Mouse (Mus musculus) embryonic facial prominence, embryonic 13.5 days (tissue): ENCODE data around the gene Ovol3. TPM values are rescaled to one million over a fixed set of nuclear protein-coding genes. Genes with fewer than 3 reads are reported as not detected.
"Not testable (repeated sequence)": the region's sequence is repeated elsewhere in the genome, so short reads cannot be mapped to it uniquely, and the experiment has no call there.

Source experiments
- ATAC-seq: fragments of 200-750 bp; cut with Nextera tagmentation; 2 replicates; pipeline ENCODE4 v1.8.0; 2017; ENCODE audit warnings: low read depth; ENCODE audit not compliant: insufficient number of reproducible peaks, insufficient read depth, low FRiP score, low TSS enrichment
- H3K27ac ChIP-seq: fragments of 300-500 bp; sonication (generic); 2 replicates; pipeline ENCODE4 v1.5.1; 2015; ENCODE audit warnings: moderate library complexity, mild to moderate bottlenecking, inconsistent platforms
- H3K27me3 ChIP-seq: fragments of 300-500 bp; sonication (generic); 2 replicates; pipeline ENCODE4 v1.6.1; 2015; ENCODE audit warnings: mild to moderate bottlenecking, inconsistent platforms
- H3K36me3 ChIP-seq: fragments of 300-500 bp; sonication (generic); 2 replicates; pipeline ENCODE4 v1.6.1; 2015; ENCODE audit warnings: mild to moderate bottlenecking, inconsistent platforms
- H3K4me1 ChIP-seq: fragments of 300-500 bp; sonication (generic); 2 replicates; pipeline ENCODE4 v1.6.1; 2015; ENCODE audit warnings: inconsistent platforms
- H3K4me2 ChIP-seq: fragments of 300-500 bp; sonication (generic); 2 replicates; pipeline ENCODE4 v1.6.1; 2015; ENCODE audit warnings: moderate library complexity, mild to moderate bottlenecking, inconsistent platforms
- H3K4me3 ChIP-seq: fragments of 300-500 bp; sonication (generic); 2 replicates; pipeline ENCODE4 v1.5.1; 2015; ENCODE audit warnings: mild to moderate bottlenecking, inconsistent platforms
- H3K9ac ChIP-seq: fragments of 300-500 bp; sonication (generic); 2 replicates; pipeline ENCODE4 v1.6.1; 2015; ENCODE audit warnings: mild to moderate bottlenecking, inconsistent platforms
- H3K9me3 ChIP-seq: fragments of 300-500 bp; sonication (generic); 2 replicates; pipeline ENCODE4 v1.6.1; 2016; ENCODE audit warnings: inconsistent platforms
- WGBS: fragments of 180-500 bp; shearing (Covaris S2); methylation state at CpG from one replicate; pipeline ENCODE4 v1.1.7; 2015; ENCODE audit warnings: mixed read lengths; 5-methylcytosine and 5-hydroxymethylcytosine counted together
- polyA plus RNA-seq: library from polyadenylated mRNA; unstranded; fragments of >200 nt; fragmentation: Nextera tagmentation; extraction: Ambion mirVana; gene quantifications from 2 replicates; pipeline ENCODE4 v1.2.1, GENCODE M21; 2015

The Ovol3 gene
- polyA plus RNA-seq, 1 experiment from 2014 or later, result 0.30 TPM

GRCm38 (mm10) chr7:30200661-30201060 lies 34.9 kb downstream of the Ovol3 start:
- H3K4me3 ChIP-seq, ATAC-seq, H3K27me3 ChIP-seq, H3K9ac ChIP-seq, H3K4me1 ChIP-seq, H3K36me3 ChIP-seq, H3K27ac ChIP-seq, H3K9me3 ChIP-seq, H3K4me2 ChIP-seq: not testable (repeated sequence)
- WGBS, result 86% methylated on average over 5 of the region's 5 CpGs

- H3K4me1 ChIP-seq, result peaks cover 7% of the 10 kb centered on the region; the same call in 1 of the 2 replicates
- WGBS, result 68% methylated on average over 5 of the region's 5 CpGs
- H3K27ac ChIP-seq, result no peak overlapping the region
- H3K36me3 ChIP-seq, result no peaks in the 10 kb centered on the region
- ATAC-seq, result no peak
- H3K4me3 ChIP-seq, result no peak overlapping the region
- H3K4me2 ChIP-seq, result no peak overlapping the region
- no peaks in the 10 kb centered on the region for H3K9me3 ChIP-seq
- H3K27me3 ChIP-seq, result no peaks in the 10 kb centered on the region
- H3K9ac ChIP-seq, result no peak overlapping the region
Measured at GRCm38 (mm10) chr7:30200200-30200599, 35.3 kb downstream of the Ovol3 start.

GRCm38 (mm10) chr7:30199498-30200139 lies 35.9 kb downstream of the Ovol3 start:
- Histone ChIP-seq H3K4me3 (no peak overlapping the region), H3K27ac (no peak overlapping the region), H3K4me2 (no peak overlapping the region), H3K9me3 (no peaks in the 10 kb centered on the region), H3K27me3 (no peaks in the 10 kb centered on the region), H3K9ac (no peak overlapping the region), H3K4me1 (peaks cover 9% of the 10 kb centered on the region; the same call in 1 of the 2 replicates), H3K36me3 (no peaks in the 10 kb centered on the region)
- WGBS, result 72% methylated on average over 18 of the region's 18 CpGs
- ATAC-seq, result no peak

GRCm38 (mm10) chr7:30198481-30198971 lies 37.0 kb downstream of the Ovol3 start, which contains the start of gene Capns1:
Gene Capns1, minus strand, starts transcription at chr7:30198811.
- Histone ChIP-seq H3K4me3 (peak within 1 kb of the TSS; percentile 11), H3K27me3 (no peaks in the 10 kb centered on the region), H3K36me3 (no peaks in the 10 kb centered on the region), H3K9me3 (no peaks in the 10 kb centered on the region), H3K27ac (no peak within 1 kb of the TSS), H3K4me2 (peak within 1 kb of the TSS; percentile 39), H3K9ac (0 out of 2 replicates have a peak within 1 kb of the TSS, but pooled peaks have one; percentile 0), H3K4me1 (peaks cover 10% of the 10 kb centered on the region)
- WGBS, result 4% methylated on average over 8 of the region's 8 CpGs
- no peak for ATAC-seq

GRCm38 (mm10) chr7:30197592-30198129 lies 37.9 kb downstream of the Ovol3 start:
- Histone ChIP-seq H3K9me3 (no peaks in the 10 kb centered on the region), H3K9ac (0 out of 2 replicates have a peak overlapping the region, but pooled peaks have one; percentile 21), H3K4me3 (no peak overlapping the region), H3K4me2 (no peak overlapping the region), H3K27me3 (no peaks in the 10 kb centered on the region), H3K36me3 (0 out of 2 replicates have a peak, but pooled peaks cover 1% of the 10 kb centered on the region), H3K27ac (no peak overlapping the region), H3K4me1 (peaks cover 19% of the 10 kb centered on the region)
- ATAC-seq, result no peak
- 65% methylated on average over 5 of the region's 5 CpGs for WGBS

GRCm38 (mm10) chr7:30196171-30196570 lies 39.4 kb downstream of the Ovol3 start:
- no peak overlapping the region for H3K9ac ChIP-seq
- no peak overlapping the region for H3K4me2 ChIP-seq
- no peak overlapping the region for H3K27ac ChIP-seq
- peaks cover 21% of the 10 kb centered on the region for H3K4me1 ChIP-seq
- H3K9me3 ChIP-seq, result no peaks in the 10 kb centered on the region
- WGBS, result 74% methylated on average over 6 of the region's 6 CpGs
- H3K4me3 ChIP-seq, result no peak overlapping the region
- peaks cover 16% of the 10 kb centered on the region for H3K36me3 ChIP-seq
- no peak for ATAC-seq
- no peaks in the 10 kb centered on the region for H3K27me3 ChIP-seq

- H3K36me3 ChIP-seq, result peaks cover 23% of the 10 kb centered on the region
- H3K9ac ChIP-seq, result no peak overlapping the region
- no peaks in the 10 kb centered on the region for H3K27me3 ChIP-seq
- no peak for ATAC-seq
- H3K4me1 ChIP-seq, result peaks cover 21% of the 10 kb centered on the region
- H3K4me2 ChIP-seq, result peak overlapping the region; percentile 80
- no peak overlapping the region for H3K27ac ChIP-seq
- H3K4me3 ChIP-seq, result peak overlapping the region; percentile 81; the same call in 1 of the 2 replicates
- 69% methylated on average over 6 of the region's 6 CpGs for WGBS
- no peaks in the 10 kb centered on the region for H3K9me3 ChIP-seq
Measured at GRCm38 (mm10) chr7:30195461-30195860, 40.1 kb downstream of the Ovol3 start.

GRCm38 (mm10) chr7:30194884-30195283 lies 40.6 kb downstream of the Ovol3 start:
- peaks cover 29% of the 10 kb centered on the region for H3K36me3 ChIP-seq
- no peaks in the 10 kb centered on the region for H3K27me3 ChIP-seq
- peak overlapping the region; percentile 81 for H3K4me3 ChIP-seq
- H3K4me2 ChIP-seq, result peak overlapping the region; percentile 80
- H3K9me3 ChIP-seq, result no peaks in the 10 kb centered on the region
- peak overlapping the region; percentile 84 for H3K9ac ChIP-seq
- H3K4me1 ChIP-seq, result peaks cover 21% of the 10 kb centered on the region
- peak; percentile 76 for ATAC-seq
- WGBS, result under 1% methylated on average over 28 of the region's 28 CpGs
- H3K27ac ChIP-seq, result peak overlapping the region; percentile 90

GRCm38 (mm10) chr7:30194101-30194831 lies 41.3 kb downstream of the Ovol3 start:
- H3K27ac ChIP-seq, result peak overlapping the region; percentile 90
- no peak for ATAC-seq
- H3K27me3 ChIP-seq, result no peaks in the 10 kb centered on the region
- peaks cover 31% of the 10 kb centered on the region for H3K36me3 ChIP-seq
- WGBS, result under 1% methylated on average over 26 of the region's 26 CpGs
- H3K9me3 ChIP-seq, result no peaks in the 10 kb centered on the region
- H3K9ac ChIP-seq, result peak overlapping the region; percentile 84
- peaks cover 21% of the 10 kb centered on the region for H3K4me1 ChIP-seq
- peak overlapping the region; percentile 80 for H3K4me2 ChIP-seq
- H3K4me3 ChIP-seq, result peak overlapping the region; percentile 81

- peak; percentile 33; the same call in 1 of the 2 replicates for ATAC-seq
- WGBS, result 1% methylated on average over 23 of the region's 26 CpGs
Measured at GRCm38 (mm10) chr7:30193581-30194100, 41.9 kb downstream of the Ovol3 start.

GRCm38 (mm10) chr7:30193013-30193412 lies 42.5 kb downstream of the Ovol3 start:
- WGBS, result 20% methylated on average over 9 of the region's 9 CpGs
- 0 out of 2 replicates have a peak, but pooled peaks have one; percentile 38 for ATAC-seq

More at GRCm38 (mm10) chr7:30193581-30194100, 41.9 kb downstream of the Ovol3 start:
- Histone ChIP-seq H3K4me3 (peak overlapping the region; percentile 81), H3K27me3 (no peaks in the 10 kb centered on the region), H3K36me3 (peaks cover 37% of the 10 kb centered on the region), H3K4me2 (peak overlapping the region; percentile 80), H3K27ac (peak overlapping the region; percentile 90), H3K9ac (peak overlapping the region; percentile 84), H3K9me3 (no peaks in the 10 kb centered on the region), H3K4me1 (peaks cover 21% of the 10 kb centered on the region)

More at GRCm38 (mm10) chr7:30193013-30193412, 42.5 kb downstream of the Ovol3 start:
- Histone ChIP-seq H3K4me1 (peaks cover 21% of the 10 kb centered on the region), H3K9me3 (no peaks in the 10 kb centered on the region), H3K4me2 (peak overlapping the region; percentile 80), H3K27me3 (no peaks in the 10 kb centered on the region), H3K27ac (peak overlapping the region; percentile 90), H3K4me3 (peak overlapping the region; percentile 81), H3K9ac (peak overlapping the region; percentile 84), H3K36me3 (peaks cover 43% of the 10 kb centered on the region)
